Mouse (Mus musculus) right cerebral cortex, postnatal 14 days (tissue): ENCODE data around the gene Snapc3.
"Not testable (repeated sequence)": the region's sequence is repeated elsewhere in the genome, so short reads cannot be mapped to it uniquely, and the experiment has no call there.

ENCODE experiments used
- DNase-seq: peaks from one replicate; pipeline ENCODE4 v3.0.0; 2022

Gene Snapc3

GRCm38 (mm10) chr4:83418781-83419180 lies 1.3 kb downstream of the Snapc3 start:
- DNase-seq, result no peak

- no peak for DNase-seq
Observed at GRCm38 (mm10) chr4:83423641-83424040, 6.1 kb downstream of the Snapc3 start.

- no peak for DNase-seq
Observed at GRCm38 (mm10) chr4:83425119-83425518, 7.6 kb downstream of the Snapc3 start.

- no peak for DNase-seq
Observed at GRCm38 (mm10) chr4:83427141-83427540, 9.6 kb downstream of the Snapc3 start.

- DNase-seq, result no peak
Observed at GRCm38 (mm10) chr4:83427696-83428095, 10.2 kb downstream of the Snapc3 start.

- no peak for DNase-seq
Observed at GRCm38 (mm10) chr4:83428845-83429244, 11.3 kb downstream of the Snapc3 start.

GRCm38 (mm10) chr4:83431950-83432349 lies 14.4 kb downstream of the Snapc3 start:
- DNase-seq, result no peak

GRCm38 (mm10) chr4:83432901-83433300 lies 15.4 kb downstream of the Snapc3 start:
- DNase-seq, result no peak

GRCm38 (mm10) chr4:83436375-83436774 lies 18.9 kb downstream of the Snapc3 start:
- no peak for DNase-seq

GRCm38 (mm10) chr4:83438116-83438515 lies 20.6 kb downstream of the Snapc3 start:
- no peak for DNase-seq

GRCm38 (mm10) chr4:83439045-83439444 lies 21.5 kb downstream of the Snapc3 start:
- no peak for DNase-seq

GRCm38 (mm10) chr4:83441050-83441449 lies 23.5 kb downstream of the Snapc3 start:
- DNase-seq, result no peak

GRCm38 (mm10) chr4:83450785-83451184 lies 33.3 kb downstream of the Snapc3 start:
- no peak for DNase-seq

GRCm38 (mm10) chr4:83460106-83460505 lies 42.6 kb downstream of the Snapc3 start:
- no peak for DNase-seq

- no peak for DNase-seq
Observed at GRCm38 (mm10) chr4:83464827-83465226, 47.3 kb downstream of the Snapc3 start.

GRCm38 (mm10) chr4:83467615-83468014 lies 50.1 kb downstream of the Snapc3 start:
- no peak for DNase-seq

- DNase-seq, result no peak
Observed at GRCm38 (mm10) chr4:83468208-83468607, 50.7 kb downstream of the Snapc3 start.

- no peak for DNase-seq
Observed at GRCm38 (mm10) chr4:83485250-83485649, 67.7 kb downstream of the Snapc3 start.

GRCm38 (mm10) chr4:83485735-83486116 lies 68.2 kb downstream of the Snapc3 start:
- peak; percentile 92 for DNase-seq

- DNase-seq, result peak; percentile 89
Observed at GRCm38 (mm10) chr4:83486117-83486901, 68.8 kb downstream of the Snapc3 start, which contains the start of gene Psip1. Gene Psip1 (minus strand): TSS chr4:83486459.

- DNase-seq, result no peak
Observed at GRCm38 (mm10) chr4:83489121-83489520, 71.6 kb downstream of the Snapc3 start.

GRCm38 (mm10) chr4:83493112-83493511 lies 75.6 kb downstream of the Snapc3 start:
- DNase-seq, result no peak

- not testable (repeated sequence) for DNase-seq
Observed at GRCm38 (mm10) chr4:83497013-83497412, 79.5 kb downstream of the Snapc3 start.

GRCm38 (mm10) chr4:83500154-83501036 lies 82.9 kb downstream of the Snapc3 start:
- DNase-seq, result peak; percentile 30
